Mouse (Mus musculus): ENCODE data around the gene Efcab9. TPM values are rescaled to one million over a fixed set of nuclear protein-coding genes. Genes with fewer than 3 reads are reported as not detected.
A peak's percentile ranks its signal among the peaks of the same experiment; 100 is the strongest.
"Not testable (repeated sequence)": the region's sequence is repeated elsewhere in the genome, so short reads cannot be mapped to it uniquely, and the experiment has no call there.

The Efcab9 gene
- total RNA-seq, 2 experiments from 2014 or later, result 0.84 to 1.2 TPM

GRCm38 (mm10) chr11:32542181-32542580, 10.3 kb upstream of the Efcab9 start:
- intact Hi-C loops (cut with DNase I), result no loop called here
- no peak for DNase-seq

GRCm38 (mm10) chr11:32540463-32540862, 8.6 kb upstream of the Efcab9 start:
- intact Hi-C loops (cut with DNase I), result no loop called here
- DNase-seq, result no peak

GRCm38 (mm10) chr11:32539717-32540116, 7.8 kb upstream of the Efcab9 start:
- no peak for DNase-seq
- intact Hi-C loops (cut with DNase I), result no loop called here

GRCm38 (mm10) chr11:32538846-32539245, 7.0 kb upstream of the Efcab9 start:
- intact Hi-C loops (cut with DNase I), result no loop called here
- DNase-seq, result no peak

- intact Hi-C loops (cut with DNase I), result no loop called here
- DNase-seq, result no peak
These were observed 6.6 kb upstream of the Efcab9 start for GRCm38 (mm10) chr11:32538435-32538834.

- intact Hi-C loops (cut with DNase I), result no loop called here
- DNase-seq, result no peak
These were observed 5.1 kb upstream of the Efcab9 start for GRCm38 (mm10) chr11:32536954-32537353.

GRCm38 (mm10) chr11:32535646-32536045, 3.8 kb upstream of the Efcab9 start:
- no peak for DNase-seq

GRCm38 (mm10) chr11:32534453-32535075, 2.7 kb upstream of the Efcab9 start:
- DNase-seq, result peak in 1 of 2 experiments; percentile 11
- intact Hi-C loops (cut with DNase I), result loop anchor here (5.0 kb wide), 1 partner anchor 53 kb away; no protein-coding TSS in a partner anchor

More at GRCm38 (mm10) chr11:32535646-32536045, 3.8 kb upstream of the Efcab9 start:
- intact Hi-C loops (cut with DNase I), result no loop called here

GRCm38 (mm10) chr11:32533482-32534261, 1.8 kb upstream of the Efcab9 start:
- DNase-seq, result peak in 1 of 2 experiments; percentile 26
- intact Hi-C loops (cut with DNase I), result loop anchor here (5.0 kb wide), 1 partner anchor 54 kb away; no protein-coding TSS in a partner anchor

- intact Hi-C loops (cut with DNase I), result loop anchor here (5.0 kb wide), 1 partner anchor 54 kb away; no protein-coding TSS in a partner anchor
These were observed 1.0 kb upstream of the Efcab9 start, which contains the start of gene Stk10 for GRCm38 (mm10) chr11:32532765-32533481. Stk10 (plus strand) TSS chr11:32533305.

GRCm38 (mm10) chr11:32530151-32530550, 1.7 kb downstream of the Efcab9 start:
- no peak for DNase-seq
- intact Hi-C loops (cut with DNase I), result loop anchor here (5.0 kb wide), 1 partner anchor 57 kb away; no protein-coding TSS in a partner anchor

More at GRCm38 (mm10) chr11:32532765-32533481, 1.0 kb upstream of the Efcab9 start, which contains the start of gene Stk10:
- peak; percentile 82 to 91 for DNase-seq

- intact Hi-C loops (cut with DNase I), result no loop called here
- no peak for DNase-seq
These were observed 4.9 kb downstream of the Efcab9 start for GRCm38 (mm10) chr11:32527006-32527405.

- intact Hi-C loops (cut with DNase I), result no loop called here
- no peak for DNase-seq
These were observed 7.6 kb downstream of the Efcab9 start for GRCm38 (mm10) chr11:32524122-32524920.

- no peak for DNase-seq
- intact Hi-C loops (cut with DNase I), result no loop called here
These were observed 10.6 kb downstream of the Efcab9 start for GRCm38 (mm10) chr11:32521246-32521645.

- no peak for DNase-seq
- intact Hi-C loops (cut with DNase I), result loop anchor here (5.0 kb wide), 1 partner anchor 67 kb away; no protein-coding TSS in a partner anchor
These were observed 12.5 kb downstream of the Efcab9 start for GRCm38 (mm10) chr11:32519354-32519753.

GRCm38 (mm10) chr11:32518770-32519169, 13.1 kb downstream of the Efcab9 start:
- peak; percentile 51 to 63 for DNase-seq
- intact Hi-C loops (cut with DNase I), result loop anchor here (5.0 kb wide), 1 partner anchor 66 kb away; no protein-coding TSS in a partner anchor

GRCm38 (mm10) chr11:32516916-32517712, 14.8 kb downstream of the Efcab9 start:
- intact Hi-C loops (cut with DNase I), result loop anchor here (5.0 kb wide), 1 partner anchor 65 kb away; no protein-coding TSS in a partner anchor
- no peak for DNase-seq

GRCm38 (mm10) chr11:32516091-32516490, 15.8 kb downstream of the Efcab9 start:
- DNase-seq, result no peak
- intact Hi-C loops (cut with DNase I), result loop anchor here (5.0 kb wide), 1 partner anchor 64 kb away; no protein-coding TSS in a partner anchor

- not testable (repeated sequence) for DNase-seq
- intact Hi-C loops (cut with DNase I), result loop anchor here (5.0 kb wide), 1 partner anchor 63 kb away; no protein-coding TSS in a partner anchor
These were observed 17.0 kb downstream of the Efcab9 start for GRCm38 (mm10) chr11:32514853-32515252.

All from gastrocnemius, postnatal 36 days (tissue).